Mouse (Mus musculus): Measurements from ENCODE around the gene H2-D1.

The H2-D1 gene

DNA sequence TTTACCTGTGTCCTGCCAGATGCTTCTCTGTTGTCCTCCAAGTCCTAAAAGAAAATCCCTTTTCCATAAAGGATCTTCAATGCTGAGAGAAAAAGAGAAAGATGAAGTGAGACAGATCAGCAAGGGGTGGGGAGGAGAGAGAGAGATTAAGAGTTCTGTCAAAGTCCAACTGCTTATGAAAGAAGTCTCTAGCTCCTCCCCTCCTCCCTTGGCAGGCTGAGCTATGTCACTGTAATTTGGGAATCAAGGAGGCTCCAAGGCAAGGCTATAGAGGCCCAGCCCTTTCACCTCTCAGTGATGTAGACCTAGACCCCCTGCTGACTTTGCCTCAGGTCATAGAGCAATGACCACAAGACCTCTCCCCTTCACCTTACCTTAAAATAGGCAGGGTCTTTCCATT lies 22.9 kb downstream of the H2-D1 start:
- in situ Hi-C loops (cut with MboI, MseI): loop anchor here in 1 of 2 experiments (10.0 kb wide), 1 partner anchor 1559 kb away; no protein-coding TSS in a partner anchor

DNA sequence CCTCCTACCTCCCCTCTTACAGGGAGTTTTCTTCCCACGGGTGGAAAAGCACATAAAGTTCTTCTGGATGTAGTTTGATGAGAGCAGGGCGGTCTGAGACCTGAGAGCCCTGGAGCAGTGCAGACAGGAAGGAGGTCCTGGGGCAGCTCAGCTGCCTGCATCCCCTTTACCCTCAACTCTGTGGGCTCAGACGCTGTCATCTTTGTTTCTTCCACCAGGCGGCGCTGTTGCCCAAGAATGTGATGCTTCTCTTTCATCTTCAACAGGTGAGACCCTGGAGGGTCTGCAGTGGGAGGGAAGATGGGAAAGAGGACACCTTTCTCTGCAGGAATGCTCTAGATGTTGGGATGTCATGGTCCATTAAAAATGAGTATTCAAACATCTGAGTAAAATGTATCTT lies 33.3 kb downstream of the H2-D1 start:
- in situ Hi-C loops (cut with MboI, MseI): loop anchor here in 1 of 2 experiments (5.0 kb wide), 1 partner anchor 137 kb away; no protein-coding TSS in a partner anchor

DNA sequence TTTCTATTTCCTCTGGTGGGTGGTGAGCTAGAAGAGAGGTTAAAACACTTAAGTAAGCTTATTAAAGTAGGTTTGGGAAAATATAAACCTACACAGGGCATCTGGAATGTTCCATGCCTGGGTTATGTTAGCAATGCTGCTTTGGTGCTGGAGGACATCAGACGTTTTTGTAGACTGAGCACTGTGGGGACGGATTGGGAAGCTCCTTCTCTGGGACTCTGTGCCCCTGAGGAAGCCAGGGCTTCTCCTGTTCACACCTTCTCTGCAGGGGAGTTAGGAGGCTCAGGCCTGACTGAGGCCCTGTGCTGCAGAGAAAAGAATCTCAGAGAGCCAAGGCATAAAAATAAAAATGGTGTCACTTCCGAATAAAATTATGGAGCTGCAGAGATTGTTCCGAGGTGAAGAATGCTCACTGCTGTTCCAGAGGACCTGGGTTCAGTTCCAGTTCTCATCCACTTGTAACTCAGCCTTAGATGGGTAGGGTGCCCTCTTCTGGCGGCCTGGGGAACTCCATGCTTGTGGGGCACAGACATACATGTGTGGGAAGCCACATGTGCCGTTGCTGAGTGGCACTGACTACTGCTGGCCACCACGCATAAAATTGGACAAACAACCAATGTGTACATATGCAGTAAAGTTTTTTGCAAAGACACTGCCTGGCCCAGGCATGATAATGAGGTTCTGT lies 37.9 kb downstream of the H2-D1 start:
- in situ Hi-C loops (cut with MboI, MseI): loop anchor here in 1 of 2 experiments (10.0 kb wide), 1 partner anchor 154 kb away; no protein-coding TSS in a partner anchor

- in situ Hi-C loops (cut with MboI, MseI): loop anchor here in 1 of 2 experiments (10.0 kb wide), 1 partner anchor 153 kb away; no protein-coding TSS in a partner anchor
Measured at GRCm38 (mm10) chr17:35301645-35302258, 39.2 kb downstream of the H2-D1 start.

- in situ Hi-C loops (cut with MboI, MseI): loop anchor here in 1 of 2 experiments (10.0 kb wide), 1 partner anchor 152 kb away; no protein-coding TSS in a partner anchor
Measured at GRCm38 (mm10) chr17:35303271-35303670, 40.7 kb downstream of the H2-D1 start.

GRCm38 (mm10) chr17:35303756-35304350 lies 41.3 kb downstream of the H2-D1 start:
- in situ Hi-C loops (cut with MboI, MseI): loop anchor here in 1 of 2 experiments (10.0 kb wide), 1 partner anchor 151 kb away; no protein-coding TSS in a partner anchor

DNA sequence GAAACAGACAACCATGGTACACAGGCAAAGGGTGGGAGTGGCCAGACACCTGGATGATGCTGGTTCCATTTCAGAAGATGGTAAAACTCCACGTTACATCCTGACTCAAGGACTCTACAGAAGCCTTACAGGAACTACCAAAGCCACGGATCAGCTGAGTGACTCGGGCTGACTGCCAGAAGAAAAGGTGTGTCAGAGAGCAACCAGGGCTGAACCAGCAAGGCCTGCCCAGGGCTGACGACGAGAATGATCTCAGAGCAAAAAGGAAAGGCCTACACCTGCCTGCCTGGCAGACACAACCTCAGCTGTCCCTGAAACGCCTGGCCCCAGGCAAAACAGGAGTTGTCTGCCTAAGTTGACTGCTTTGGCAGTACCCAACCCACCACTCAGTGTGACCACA lies 41.9 kb downstream of the H2-D1 start:
- in situ Hi-C loops (cut with MboI, MseI): loop anchor here in 1 of 2 experiments (10.0 kb wide), 1 partner anchor 150 kb away; no protein-coding TSS in a partner anchor

DNA sequence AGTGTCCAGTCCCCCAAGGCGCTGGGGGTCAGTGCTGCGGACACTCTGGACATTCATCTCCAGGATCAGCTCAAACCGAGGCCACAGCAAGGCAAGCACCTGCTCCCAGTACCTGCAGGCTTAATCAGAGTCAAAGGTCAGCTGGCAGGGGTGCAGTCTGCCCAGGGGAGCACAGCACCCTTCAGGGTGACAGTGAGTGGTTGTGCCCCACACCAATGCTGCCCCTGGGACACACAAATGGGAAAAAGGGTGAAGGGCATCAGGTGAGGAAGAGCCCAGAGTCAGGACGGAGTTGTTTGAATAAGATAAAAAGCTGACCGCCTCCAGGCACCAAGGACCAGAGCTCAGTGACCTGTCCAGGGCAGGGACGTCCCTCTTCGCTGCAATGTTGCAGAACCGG lies 42.4 kb downstream of the H2-D1 start:
- in situ Hi-C loops (cut with MboI, MseI): loop anchor here in 1 of 2 experiments (10.0 kb wide), 1 partner anchor 150 kb away; no protein-coding TSS in a partner anchor
